Mouse (Mus musculus) left cerebral cortex, postnatal 36 days (tissue): ENCODE data around the gene 1700012A03Rik. TPM values are rescaled to one million over a fixed set of nuclear protein-coding genes. Genes with fewer than 3 reads are reported as not detected.

Source experiments
- DNase-seq, 2 experiments: peaks; one replicate each; pipeline ENCODE4 v3.0.0; 2021 to 2022; ENCODE audit warnings: low spot score in 2 of 2, mixed read lengths in 1 of 2
- intact Hi-C: fragments of 180-260 bp; cut with DNase I; formaldehyde crosslinking; loops from one replicate; pipeline ENCODE4 v1.15.1; 2025
- total RNA-seq, 2 experiments: library from RNA; stranded (reverse); gene quantifications; 2 replicates each; pipeline ENCODE4 v1.2.3; 2021

Gene 1700012A03Rik
- total RNA-seq, 2 experiments from 2014 or later: not detected

DNA sequence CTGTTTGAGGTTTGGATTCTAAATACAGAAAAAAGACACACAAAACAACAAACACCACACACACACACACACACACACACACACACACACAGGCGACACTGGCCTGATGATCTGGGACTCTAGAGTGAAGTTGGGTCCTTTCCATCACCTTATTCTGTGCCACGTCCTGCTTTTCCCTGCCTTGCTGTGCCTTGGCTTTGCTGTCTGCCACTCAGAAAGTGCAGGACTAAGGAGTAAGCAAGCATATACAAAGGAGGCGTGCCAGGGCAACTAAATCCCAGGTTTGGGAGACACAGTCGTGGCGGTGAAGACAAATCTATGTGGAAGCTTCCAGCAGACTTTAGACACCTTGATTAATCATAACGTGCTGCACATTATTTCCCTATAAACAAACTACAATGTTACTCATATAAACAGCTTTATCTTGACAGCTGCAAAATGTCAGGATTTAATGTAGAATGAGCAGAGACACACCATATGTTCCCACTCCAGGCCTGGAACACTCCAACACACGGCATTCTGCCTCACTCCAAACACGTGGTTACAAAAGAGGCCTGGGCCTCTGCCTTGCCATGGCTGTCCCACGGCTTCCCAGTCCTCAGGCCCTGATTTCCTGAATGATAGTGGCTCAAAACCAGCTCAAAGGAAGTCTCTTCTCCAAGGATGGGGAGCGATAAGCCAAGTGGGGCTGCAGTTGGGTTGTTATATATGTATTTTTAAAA, 15.9 kb downstream of the 1700012A03Rik start:
- no peak for DNase-seq
- intact Hi-C loops: no loop called here

DNA sequence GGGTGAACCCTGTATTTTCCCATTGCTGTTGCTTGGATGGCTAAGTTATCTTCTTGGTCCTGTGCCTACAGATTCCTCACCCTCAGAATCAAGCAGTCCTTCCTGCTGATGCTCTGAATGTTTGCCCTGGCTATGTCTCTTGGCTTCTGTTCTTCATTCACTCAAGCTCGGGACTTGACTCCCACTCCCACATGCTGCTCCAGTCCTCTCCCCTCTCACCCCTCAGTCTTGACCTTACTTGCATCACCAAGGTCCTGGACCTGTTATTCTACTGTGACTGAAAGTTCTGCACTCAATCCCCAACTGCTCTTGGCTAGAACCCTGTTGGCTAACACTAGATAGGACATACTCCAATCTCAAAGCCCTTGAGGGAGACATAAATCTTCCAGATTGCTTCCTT, 22.1 kb downstream of the 1700012A03Rik start:
- no peak for DNase-seq
- intact Hi-C loops: no loop called here

GRCm38 (mm10) chr6:32093312-32093711, 43.3 kb downstream of the 1700012A03Rik start:
- intact Hi-C loops: no loop called here
- no peak for DNase-seq

DNA sequence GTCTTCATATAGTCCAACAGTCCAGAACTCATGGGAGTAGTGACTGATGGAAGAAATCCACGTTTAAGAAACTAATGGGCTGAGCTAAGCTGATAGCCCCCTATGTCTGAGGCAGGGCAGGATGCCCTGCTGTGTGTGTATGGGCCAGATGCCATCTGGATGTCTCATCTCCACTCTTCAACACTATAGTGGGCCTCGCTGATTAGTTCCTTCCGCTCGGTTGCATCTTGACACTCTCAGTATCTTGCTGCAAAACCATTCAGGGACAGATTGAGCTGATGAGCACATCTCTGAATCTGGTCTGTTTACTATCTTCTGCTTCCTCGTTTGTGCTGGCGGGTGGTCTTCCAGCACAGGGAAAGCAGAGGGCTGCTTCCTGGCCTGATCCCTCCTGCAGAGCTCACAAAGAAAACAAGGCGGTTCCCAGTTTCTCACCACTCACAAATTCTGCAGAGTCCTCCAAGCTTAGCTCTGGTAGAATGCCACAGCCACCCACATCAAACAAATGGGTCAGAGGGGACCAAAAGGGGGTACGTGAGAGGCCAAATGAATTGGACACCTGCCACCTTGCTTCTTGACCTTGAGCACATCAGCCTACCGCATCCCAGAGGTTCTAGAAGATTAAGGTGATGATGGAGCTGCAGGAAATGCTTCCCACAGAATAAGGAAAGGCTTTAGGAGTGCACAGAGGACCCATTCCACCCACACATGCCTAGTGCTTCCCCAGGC, 55.7 kb downstream of the 1700012A03Rik start:
- intact Hi-C loops: no loop called here
- DNase-seq: no peak
